Mouse (Mus musculus) effector memory CD4-positive, alpha-beta T cell, adult 7 months (primary cell): ENCODE data around the gene Mapk8. TPM values are rescaled to one million over a fixed set of nuclear protein-coding genes. Genes with fewer than 3 reads are reported as not detected.

Experiments used
- polyA plus RNA-seq: library from polyadenylated mRNA; unstranded; fragments of 100-300 nt; shearing (Covaris generic); gene quantifications from one replicate; pipeline ENCODE4 v1.2.1, GENCODE M21; 2017

Gene Mapk8
- polyA plus RNA-seq = 5.5 TPM

DNA sequence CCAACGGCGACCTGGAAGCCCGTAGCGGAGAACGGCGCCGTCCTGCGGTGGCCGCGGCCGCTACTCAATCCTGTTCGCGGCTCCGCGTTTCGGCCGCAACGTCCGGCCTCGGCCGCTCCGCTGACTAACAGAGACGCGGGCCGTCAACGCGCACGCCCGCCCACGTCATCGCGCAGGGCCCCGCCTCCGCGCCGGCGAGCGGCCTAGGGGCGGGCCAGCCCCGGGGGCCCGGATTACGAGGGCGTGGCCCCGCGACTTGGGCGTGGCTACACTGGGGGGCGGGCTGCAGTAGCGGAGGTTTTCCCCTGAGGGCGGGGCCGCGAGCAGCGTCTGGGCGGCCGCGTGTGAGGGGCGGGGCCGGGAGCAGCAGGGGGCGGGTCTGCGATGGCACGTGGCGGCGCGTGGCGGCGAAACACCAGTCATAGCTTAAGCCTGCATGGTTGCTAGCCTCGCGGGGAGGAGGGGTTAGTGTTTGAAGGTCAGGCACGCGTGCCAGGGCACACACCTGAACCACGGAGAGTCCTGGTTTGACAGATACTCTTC, at the start of gene Mapk8:
Gene Mapk8 (minus strand): TSS at position 132 of the 543 bp plus-strand sequence.

DNA sequence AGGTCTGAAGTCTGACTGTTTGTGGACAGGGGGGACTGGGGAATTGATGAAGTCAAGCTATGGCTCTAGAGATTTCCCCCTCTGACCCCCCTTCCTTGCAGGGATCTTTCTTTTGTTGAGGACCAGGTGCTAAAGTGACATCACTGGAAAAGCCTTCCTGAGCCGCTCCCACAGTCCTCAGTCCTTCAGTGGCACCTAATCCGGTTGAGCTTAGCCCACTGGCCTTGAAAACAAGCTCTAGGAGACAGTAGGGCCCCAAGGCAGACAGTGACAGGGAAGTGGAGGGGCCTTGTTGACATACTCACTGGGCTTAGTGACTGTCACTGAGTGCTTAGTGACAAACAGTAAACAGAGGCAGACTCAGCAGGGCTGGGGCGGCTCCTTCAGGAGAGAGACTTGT, 24.4 kb upstream of the Mapk8 start, which contains the start of gene Frmpd2:
Gene Frmpd2 (plus strand): TSS at position 366 of the 400 bp plus-strand sequence.

Other genes with a start within 250 kb of the Mapk8 start
- not detected for gene Arhgap22, start 233.1 kb downstream of the Mapk8 start, polyA plus RNA-seq
- not detected for gene Frmpd2, start 24.5 kb upstream of the Mapk8 start, polyA plus RNA-seq
- gene Ptpn20, start 142.0 kb upstream of the Mapk8 start, polyA plus RNA-seq = not detected